Mouse (Mus musculus): ENCODE results near the gene Bbs7. TPM values are rescaled to one million over a fixed set of nuclear protein-coding genes. Genes with fewer than 3 reads are reported as not detected.

The Bbs7 gene
- total RNA-seq, 2 experiments from 2014 or later: 14.1 to 18.5 TPM

DNA sequence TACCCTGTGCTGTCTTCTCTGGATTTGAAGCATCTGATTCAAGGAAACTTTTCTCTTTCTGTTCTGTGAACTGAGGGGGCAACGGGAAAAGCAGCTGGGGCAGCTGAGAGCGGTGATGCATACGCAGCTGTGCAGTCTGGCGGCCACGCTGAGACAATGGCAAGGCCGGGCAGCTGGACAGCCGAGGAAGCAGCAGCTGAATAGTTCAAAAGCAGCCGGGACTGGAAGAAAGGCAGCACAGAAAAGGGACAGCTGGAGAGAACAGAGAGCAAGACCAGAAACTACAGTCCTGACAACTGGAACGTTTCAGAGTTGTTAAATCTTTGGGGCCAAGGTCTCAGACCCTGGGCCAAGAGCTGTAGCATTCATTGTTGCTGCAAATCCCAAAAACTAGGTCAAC is 61.9 kb downstream of the Bbs7 start:
- H3K27ac ChIP-seq: peak overlapping the region; percentile 87
- intact Hi-C loops (cut with DNase I): no loop called here
- no peak for TF ChIP-seq CTCF (IDR thresholded peaks at IDR 0.05)
- peak overlapping the region; percentile 74 for H3K4me3 ChIP-seq
- DNase-seq (ENCODE audit: extremely low spot score in 1 of 2, low spot score in 2 of 2): peak; percentile 20 to 23

DNA sequence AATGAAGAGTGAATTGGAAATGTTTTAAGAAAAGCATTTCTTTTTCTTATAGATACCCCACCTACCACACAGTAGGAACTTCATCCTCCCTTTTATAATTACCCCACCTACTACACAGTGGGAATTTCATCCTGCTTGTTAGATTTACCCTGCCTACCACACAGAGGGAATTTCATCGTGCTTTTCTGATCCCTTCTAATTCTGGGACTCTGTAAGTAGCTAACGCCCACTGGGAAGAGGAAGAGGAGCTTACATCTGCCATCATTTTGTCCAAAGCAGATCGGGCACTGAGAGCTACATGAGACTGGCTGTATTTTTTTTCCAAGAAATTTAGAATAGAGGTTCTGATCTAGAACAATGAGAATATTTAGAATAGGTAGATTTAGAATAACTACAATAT is 68.3 kb downstream of the Bbs7 start:
- TF ChIP-seq CTCF (IDR thresholded peaks at IDR 0.05): no peak
- Histone ChIP-seq H3K4me3 (no peak overlapping the region), H3K27ac (no peak overlapping the region)
- DNase-seq (ENCODE audit: extremely low spot score in 1 of 2, low spot score in 2 of 2): no peak
- intact Hi-C loops (cut with DNase I): no loop called here

DNA sequence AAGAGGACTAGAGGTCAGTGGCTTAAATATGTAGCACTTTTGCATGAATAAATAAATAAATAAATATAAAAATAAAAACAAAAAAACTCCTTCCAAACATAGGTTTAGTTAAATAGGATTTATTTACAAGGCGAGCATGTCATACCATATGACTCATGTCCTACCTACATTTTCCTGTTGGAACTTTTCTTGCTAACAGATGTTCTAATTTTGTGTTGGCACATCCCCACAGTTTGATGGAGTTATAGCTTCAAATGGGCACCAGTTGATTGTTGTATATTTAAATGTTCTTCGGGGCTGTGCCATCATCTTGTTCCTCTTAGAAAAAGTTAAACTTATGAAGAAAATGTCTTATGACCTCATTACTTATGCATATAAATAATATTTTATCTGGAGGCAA is 71.9 kb downstream of the Bbs7 start:
- Histone ChIP-seq H3K4me3 (no peak overlapping the region), H3K27ac (peak overlapping the region; percentile 53; the same call in 1 of the 2 replicates)
- no peak for DNase-seq (ENCODE audit: extremely low spot score in 1 of 2, low spot score in 2 of 2)
- intact Hi-C loops (cut with DNase I): no loop called here
- no peak for TF ChIP-seq CTCF (IDR thresholded peaks at IDR 0.05)

DNA sequence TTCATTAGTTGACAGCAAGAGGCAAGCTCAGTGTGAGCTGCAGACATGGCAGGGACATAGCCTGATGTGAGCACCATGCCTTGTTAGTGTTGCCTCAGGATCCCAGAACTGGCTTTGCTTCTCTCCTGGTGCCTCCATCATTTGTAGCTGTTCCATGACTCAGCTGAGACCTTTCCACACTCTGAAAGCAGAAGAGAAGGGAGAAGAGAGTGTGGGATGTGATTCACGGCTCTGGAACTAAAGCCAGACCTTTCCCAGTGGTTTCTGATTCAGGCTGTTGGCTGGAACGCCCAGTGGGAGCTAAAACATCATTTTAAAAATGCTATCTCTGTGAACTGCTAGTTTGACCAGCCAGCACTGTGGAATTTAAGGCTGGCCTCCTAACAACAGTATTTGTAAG is 72.5 kb downstream of the Bbs7 start:
- intact Hi-C loops (cut with DNase I): no loop called here
- TF ChIP-seq CTCF (IDR thresholded peaks at IDR 0.05): no peak
- DNase-seq (ENCODE audit: extremely low spot score in 1 of 2, low spot score in 2 of 2): no peak

DNA sequence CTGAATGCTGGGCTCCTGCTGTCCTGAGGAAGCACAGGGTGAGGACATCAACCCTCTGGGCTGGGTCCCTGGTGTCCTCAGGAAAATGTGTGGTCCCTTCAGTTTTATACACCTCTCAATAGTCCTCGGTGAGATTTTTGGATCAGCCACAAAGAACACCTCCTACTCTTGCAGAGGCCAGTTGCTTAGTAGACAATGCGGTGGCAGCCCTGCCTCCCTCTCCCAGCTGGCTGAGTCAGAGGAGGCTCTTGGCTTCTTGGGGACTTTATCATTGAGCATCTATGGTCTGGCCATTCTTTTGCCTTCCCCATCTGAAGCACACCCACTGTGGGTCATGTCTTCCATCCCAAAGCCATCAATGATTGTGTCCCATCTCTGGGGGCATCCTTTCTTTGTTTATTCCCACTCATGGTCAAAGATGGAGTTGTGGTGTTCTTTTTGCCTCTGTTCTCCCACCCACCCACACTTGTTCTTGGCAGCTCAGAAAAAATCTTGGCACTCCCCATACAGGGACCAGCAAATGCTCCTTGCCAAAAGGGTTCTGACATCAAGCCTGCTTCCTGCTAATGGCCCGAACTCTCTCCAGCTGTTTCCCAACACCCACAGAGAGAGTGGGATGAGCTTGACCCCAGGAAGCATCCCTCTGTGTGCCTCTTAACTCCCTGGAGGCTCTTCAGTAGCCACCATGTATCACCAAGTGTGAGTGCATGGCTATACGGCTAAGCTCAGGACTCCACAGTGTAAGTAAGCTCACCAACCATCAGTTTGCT is 75.4 kb downstream of the Bbs7 start:
- intact Hi-C loops (cut with DNase I): loop anchor here (10.0 kb wide), 1 partner anchor 197 kb away; no protein-coding TSS in a partner anchor
- Histone ChIP-seq H3K27ac (peak overlapping the region; percentile 44; the same call in 1 of the 2 replicates), H3K4me3 (no peak overlapping the region)
- no peak for TF ChIP-seq CTCF (IDR thresholded peaks at IDR 0.05)
- DNase-seq (ENCODE audit: extremely low spot score in 1 of 2, low spot score in 2 of 2): peak in 1 of 2 experiments; percentile 34

More for the DNA sequence above, 72.5 kb downstream of the Bbs7 start:
- peak overlapping the region; percentile 53 for H3K27ac ChIP-seq
- H3K4me3 ChIP-seq: no peak overlapping the region

DNA sequence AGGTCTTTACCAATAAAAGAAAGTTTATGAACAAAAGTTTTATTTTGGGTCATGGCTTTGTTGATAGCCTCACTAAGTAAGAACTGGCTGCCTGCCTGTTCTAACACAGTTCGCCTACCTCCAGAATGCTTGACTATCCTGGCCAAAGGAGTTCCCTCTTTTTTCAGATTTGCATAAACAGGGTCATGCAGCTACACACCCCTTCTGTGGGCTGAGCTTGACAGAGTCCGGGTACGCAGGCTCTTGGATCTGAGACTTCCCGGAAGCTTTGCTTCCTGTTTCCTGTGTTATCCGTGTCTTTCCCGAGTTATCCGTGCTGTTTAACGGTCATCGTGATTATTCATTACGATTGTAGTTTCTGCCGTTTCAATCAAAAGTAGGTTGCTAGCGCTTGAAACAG is 77.2 kb downstream of the Bbs7 start:
- Histone ChIP-seq H3K27ac (no peak overlapping the region), H3K4me3 (no peak overlapping the region)
- no peak for DNase-seq (ENCODE audit: extremely low spot score in 1 of 2, low spot score in 2 of 2)
- intact Hi-C loops (cut with DNase I): loop anchor here (10.0 kb wide), 1 partner anchor 199 kb away; no protein-coding TSS in a partner anchor
- no peak for TF ChIP-seq CTCF (IDR thresholded peaks at IDR 0.05)

DNA sequence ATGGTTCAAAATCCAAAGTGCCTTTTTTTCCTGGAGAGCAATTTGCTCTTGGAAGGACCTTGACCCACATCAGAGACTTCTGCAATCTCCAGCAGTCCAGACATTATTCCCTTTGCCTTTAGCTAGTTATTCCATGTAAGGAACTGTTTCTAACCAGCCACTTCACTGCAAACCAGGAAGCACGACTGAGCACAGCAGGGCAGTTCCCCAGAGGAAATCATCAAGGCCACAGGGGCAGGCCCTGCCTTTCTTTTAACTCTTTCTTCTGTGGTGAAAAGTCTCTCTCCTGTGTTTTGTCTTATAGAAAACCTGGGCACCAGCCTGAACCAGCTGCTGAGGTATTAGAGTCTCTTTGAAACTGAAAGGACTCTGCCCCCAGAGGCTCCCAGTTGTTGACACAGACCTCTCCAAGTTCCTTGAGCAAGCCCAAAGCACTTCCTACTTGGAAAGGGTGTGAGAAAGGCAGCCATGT is 80.0 kb downstream of the Bbs7 start:
- no peak for DNase-seq (ENCODE audit: extremely low spot score in 1 of 2, low spot score in 2 of 2)
- intact Hi-C loops (cut with DNase I): loop anchor here (10.0 kb wide), 1 partner anchor 202 kb away; no protein-coding TSS in a partner anchor
- Histone ChIP-seq H3K4me3 (no peak overlapping the region), H3K27ac (no peak overlapping the region)
- no peak for TF ChIP-seq CTCF (IDR thresholded peaks at IDR 0.05)

DNA sequence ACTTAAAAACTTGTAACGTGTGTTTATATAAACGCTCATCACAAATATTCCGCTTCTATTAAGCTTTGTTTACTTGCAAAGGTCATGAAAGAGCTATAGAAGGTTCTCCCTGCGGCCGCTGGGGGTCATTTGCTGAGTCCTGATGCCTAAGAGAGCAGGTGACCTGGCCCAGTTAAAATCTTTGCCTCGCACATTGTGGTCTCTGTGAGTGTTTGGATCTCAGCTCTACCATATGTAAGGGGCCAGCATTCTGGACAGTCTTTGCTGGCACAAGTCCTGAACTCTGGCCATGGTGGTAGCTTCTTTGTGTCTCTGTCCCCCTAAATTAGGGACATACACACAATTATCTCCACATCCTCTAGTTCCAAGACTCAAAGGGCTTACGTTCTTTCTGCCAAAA is 80.5 kb downstream of the Bbs7 start:
- Histone ChIP-seq H3K27ac (no peak overlapping the region), H3K4me3 (no peak overlapping the region)
- no peak for TF ChIP-seq CTCF (IDR thresholded peaks at IDR 0.05)
- DNase-seq (ENCODE audit: extremely low spot score in 1 of 2, low spot score in 2 of 2): no peak
- intact Hi-C loops (cut with DNase I): loop anchor here (10.0 kb wide), 1 partner anchor 202 kb away; no protein-coding TSS in a partner anchor

DNA sequence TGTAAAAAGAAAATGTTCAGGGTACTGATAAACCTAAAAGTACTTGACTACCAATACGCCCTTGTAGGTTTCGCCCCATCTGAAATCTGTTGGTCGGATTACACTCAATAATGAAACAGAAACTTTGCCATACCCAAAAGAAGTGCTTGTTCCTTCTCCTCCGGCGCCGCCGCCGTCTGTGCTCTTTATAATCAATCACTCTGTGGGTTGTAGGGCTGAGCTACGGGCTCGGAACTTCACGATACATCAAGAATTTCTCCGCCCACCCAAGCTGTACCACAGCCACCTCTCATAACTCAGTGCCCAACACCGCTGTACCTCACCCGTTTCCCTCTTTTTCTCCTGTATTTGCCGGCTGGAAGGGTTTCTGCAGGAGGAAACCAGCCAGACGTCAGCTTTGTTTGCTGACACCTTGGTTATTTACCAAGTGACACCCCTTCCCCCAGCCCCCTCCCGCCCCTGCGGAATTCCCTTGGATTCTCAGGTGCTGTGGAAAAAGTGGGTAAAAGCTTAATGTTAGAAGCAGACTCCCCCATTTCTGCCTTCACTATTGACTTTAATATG is 81.2 kb downstream of the Bbs7 start:
- intact Hi-C loops (cut with DNase I): loop anchor here (10.0 kb wide), 1 partner anchor 203 kb away; no protein-coding TSS in a partner anchor

DNA sequence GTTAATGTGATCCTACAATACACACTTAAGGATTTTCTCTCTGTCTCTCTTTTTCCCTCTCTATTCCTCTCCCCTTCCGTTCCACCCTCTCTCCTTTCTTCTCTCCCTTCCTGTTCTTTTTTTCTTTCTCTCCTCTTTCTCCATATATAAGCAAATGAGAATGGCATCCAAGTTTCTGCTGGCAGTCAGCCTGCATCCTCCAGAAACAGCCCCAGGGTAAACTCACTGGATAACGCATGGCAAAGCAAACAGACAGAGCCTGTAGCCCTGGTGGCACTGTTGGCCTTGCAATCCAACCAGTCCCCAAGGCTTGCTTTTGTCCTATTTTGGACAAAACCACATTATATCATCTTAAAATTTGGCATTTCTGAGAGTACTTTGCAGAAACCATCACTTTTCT is 82.0 kb downstream of the Bbs7 start:
- Histone ChIP-seq H3K27ac (peak overlapping the region; percentile 71), H3K4me3 (peak overlapping the region; percentile 31; the same call in 1 of the 2 replicates)
- peak in 1 of 2 experiments; percentile 37 for DNase-seq (ENCODE audit: extremely low spot score in 1 of 2, low spot score in 2 of 2)
- TF ChIP-seq CTCF (IDR thresholded peaks at IDR 0.05): no peak; the same call in 1 of the 2 replicates
- intact Hi-C loops (cut with DNase I): loop anchor here (10.0 kb wide), 1 partner anchor 204 kb away; no protein-coding TSS in a partner anchor

More for the DNA sequence above, 81.2 kb downstream of the Bbs7 start:
- H3K4me3 ChIP-seq: peak overlapping the region; percentile 31
- no peak for DNase-seq (ENCODE audit: extremely low spot score in 1 of 2, low spot score in 2 of 2)
- peak overlapping the region; percentile 71 for H3K27ac ChIP-seq
- TF ChIP-seq CTCF (IDR thresholded peaks at IDR 0.05): no peak

DNA sequence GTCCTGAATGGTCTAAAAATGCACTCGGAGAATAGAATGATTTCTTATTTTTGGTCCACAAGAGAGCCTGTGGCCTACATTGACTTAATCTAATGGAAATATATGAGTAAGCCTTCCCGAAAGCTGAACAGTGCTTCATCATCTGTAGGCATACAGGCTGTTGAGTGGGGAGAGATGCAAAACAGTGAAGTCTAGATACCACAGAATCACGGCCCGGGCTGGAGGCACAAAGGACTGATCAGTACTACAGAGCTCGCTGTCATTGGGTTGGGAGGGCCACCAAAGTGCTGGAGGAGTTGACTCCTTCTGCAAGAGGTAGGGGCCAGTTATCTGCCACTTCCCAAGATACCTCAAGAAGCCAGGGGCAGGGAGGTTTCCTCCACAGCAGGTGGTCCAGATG is 82.5 kb downstream of the Bbs7 start:
- no peak for DNase-seq (ENCODE audit: extremely low spot score in 1 of 2, low spot score in 2 of 2)
- TF ChIP-seq CTCF (IDR thresholded peaks at IDR 0.05): no peak
- intact Hi-C loops (cut with DNase I): loop anchor here (10.0 kb wide), 1 partner anchor 204 kb away; no protein-coding TSS in a partner anchor
- no peak overlapping the region for H3K4me3 ChIP-seq
- peak overlapping the region; percentile 71 for H3K27ac ChIP-seq

DNA sequence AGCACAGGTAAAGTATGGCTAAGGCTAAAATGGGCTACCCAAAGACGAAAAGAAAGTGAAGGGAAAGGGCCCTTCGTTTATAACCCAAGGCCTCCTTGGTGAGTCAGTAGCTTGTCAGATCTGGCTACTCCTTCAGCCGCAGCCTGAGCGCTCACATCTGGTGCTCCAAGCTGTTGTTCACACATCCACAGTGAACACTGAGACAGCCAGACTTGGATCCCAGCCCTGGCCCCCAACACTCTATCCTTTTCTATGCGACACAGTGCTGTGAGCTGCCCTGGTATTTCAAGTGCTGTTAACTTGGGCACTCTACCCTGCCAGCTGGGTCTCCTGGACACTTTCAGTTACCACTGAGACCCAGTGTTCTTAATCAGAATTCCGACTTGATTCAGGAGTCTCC is 82.9 kb downstream of the Bbs7 start:
- Histone ChIP-seq H3K27ac (peak overlapping the region; percentile 71), H3K4me3 (no peak overlapping the region)
- intact Hi-C loops (cut with DNase I): loop anchor here (10.0 kb wide), 1 partner anchor 204 kb away; no protein-coding TSS in a partner anchor
- TF ChIP-seq CTCF (IDR thresholded peaks at IDR 0.05): no peak
- peak; percentile 43 to 72 for DNase-seq (ENCODE audit: extremely low spot score in 1 of 2, low spot score in 2 of 2)

All from left cerebral cortex, adult 2 months (tissue).